Mouse (Mus musculus) testis, adult 2 months (tissue): Measurements from ENCODE around the gene Asna1.

ENCODE experiments used
- CTCF ChIP-seq: fragments of 200-500 bp; IDR thresholded peaks from 2 replicates; pipeline ENCODE4 v1.5.1; 2012; ENCODE audit warnings: low read depth, mild to moderate bottlenecking, inconsistent platforms, low read length, moderate library complexity; ENCODE audit not compliant: control insufficient read depth, insufficient read depth, insufficient replicate concordance
- POLR2A ChIP-seq: fragments of 200-500 bp; IDR thresholded peaks from 2 replicates; pipeline ENCODE4 v1.6.1; 2012; ENCODE audit warnings: low read depth, mild to moderate bottlenecking, inconsistent platforms, low read length, moderate library complexity; ENCODE audit not compliant: control insufficient read depth

- TF ChIP-seq POLR2A (no peak), CTCF (no peak)
Measured at GRCm38 (mm10) chr8:85035728-85036310, 10.7 kb upstream of the Asna1 start.
